Mouse (Mus musculus) ES-E14 (cell line): Measurements from ENCODE around the gene Hoxd11. TPM values are rescaled to one million over a fixed set of nuclear protein-coding genes. Genes with fewer than 3 reads are reported as not detected.

Experiments
- DNase-seq: peaks from one replicate; pipeline ENCODE4 v3.0.0-alpha.2; 2013; ENCODE audit warnings: low read depth, low spot score
- H3K27ac ChIP-seq: 2 replicates; pipeline ENCODE4 v1.5.1; 2012; ENCODE audit warnings: low read depth, mild to moderate bottlenecking, low read length, moderate library complexity, mixed read lengths; ENCODE audit not compliant: poor library complexity, insufficient read depth, severe bottlenecking
- H3K36me3 ChIP-seq: 2 replicates; pipeline ENCODE4 v1.6.1; 2012; ENCODE audit warnings: mild to moderate bottlenecking, low read length, moderate library complexity, mixed read lengths; ENCODE audit not compliant: control insufficient read depth, poor library complexity, insufficient read depth, severe bottlenecking
- H3K4me1 ChIP-seq, 2 experiments: fragments of 150-350 bp in 1 of 2; sonication (generic) in 1 of 2; 2 replicates each; pipeline ENCODE4 v1.6.1; 2012; ENCODE audit warnings: low read length in 2 of 2, mild to moderate bottlenecking in 1 of 2, mixed read lengths in 1 of 2; ENCODE audit not compliant: control insufficient read depth in 2 of 2, insufficient read depth in 2 of 2, poor library complexity in 1 of 2
- H3K4me3 ChIP-seq, 2 experiments: fragments of 150-350 bp in 1 of 2; sonication (generic) in 1 of 2; 2 replicates each; pipeline ENCODE4 v1.5.1; 2012; ENCODE audit warnings: low read length in 2 of 2, low read depth in 1 of 2, mild to moderate bottlenecking in 1 of 2, mixed read lengths in 1 of 2; ENCODE audit not compliant: insufficient read depth in 1 of 2, poor library complexity in 1 of 2, severe bottlenecking in 1 of 2
- H3K9ac ChIP-seq: 2 replicates; pipeline ENCODE4 v1.6.1; 2012; ENCODE audit warnings: low read depth, mild to moderate bottlenecking, low read length, mixed read lengths; ENCODE audit not compliant: poor library complexity, insufficient read depth, severe bottlenecking
- H3K9me3 ChIP-seq: fragments of 150-350 bp; sonication (generic); 2 replicates; pipeline ENCODE4 v1.6.1; 2012; ENCODE audit warnings: low read depth, mild to moderate bottlenecking, low read length; ENCODE audit not compliant: control insufficient read depth, insufficient read depth
- CHD2 ChIP-seq: IDR thresholded peaks from 2 replicates; pipeline ENCODE4 v1.6.1; 2014; ENCODE audit warnings: mild to moderate bottlenecking, low read depth, low read length, inconsistent platforms
- HCFC1 ChIP-seq: IDR thresholded peaks from 2 replicates; pipeline ENCODE4 v1.6.1; 2012; ENCODE audit warnings: low read length, inconsistent platforms, borderline replicate concordance; ENCODE audit not compliant: insufficient read depth
- MAFK ChIP-seq: IDR thresholded peaks from 2 replicates; pipeline ENCODE4 v1.6.1; 2014; ENCODE audit warnings: mild to moderate bottlenecking, low read depth, low read length, inconsistent platforms; ENCODE audit not compliant: insufficient read depth
- ZC3H11A ChIP-seq: IDR thresholded peaks from 2 replicates; pipeline ENCODE4 v1.6.1; 2012; ENCODE audit warnings: low read depth, mild to moderate bottlenecking, inconsistent platforms, low read length, borderline replicate concordance
- ZNF384 ChIP-seq: IDR thresholded peaks from 2 replicates; pipeline ENCODE4 v1.6.1; 2012; ENCODE audit warnings: low read depth, low read length, inconsistent platforms
- in situ Hi-C, 2 experiments: fragments of 600-800 bp; cut with MboI; formaldehyde crosslinking; loops; one replicate each; pipeline ENCODE4 v1.15.1; 2025; ENCODE audit warnings: low sequenced_read_pairs in 2 of 2, inconsistent platforms in 1 of 2; ENCODE audit not compliant: unreplicated experiment in 2 of 2
- total RNA-seq: library from RNA; depleted of rRNA; stranded (reverse); fragments of 300-350 nt; gene quantifications from 2 replicates; pipeline ENCODE4 v1.2.3, GENCODE M21; 2012

Gene Hoxd11
- total RNA-seq, 1 experiment: 0.18 TPM

DNA sequence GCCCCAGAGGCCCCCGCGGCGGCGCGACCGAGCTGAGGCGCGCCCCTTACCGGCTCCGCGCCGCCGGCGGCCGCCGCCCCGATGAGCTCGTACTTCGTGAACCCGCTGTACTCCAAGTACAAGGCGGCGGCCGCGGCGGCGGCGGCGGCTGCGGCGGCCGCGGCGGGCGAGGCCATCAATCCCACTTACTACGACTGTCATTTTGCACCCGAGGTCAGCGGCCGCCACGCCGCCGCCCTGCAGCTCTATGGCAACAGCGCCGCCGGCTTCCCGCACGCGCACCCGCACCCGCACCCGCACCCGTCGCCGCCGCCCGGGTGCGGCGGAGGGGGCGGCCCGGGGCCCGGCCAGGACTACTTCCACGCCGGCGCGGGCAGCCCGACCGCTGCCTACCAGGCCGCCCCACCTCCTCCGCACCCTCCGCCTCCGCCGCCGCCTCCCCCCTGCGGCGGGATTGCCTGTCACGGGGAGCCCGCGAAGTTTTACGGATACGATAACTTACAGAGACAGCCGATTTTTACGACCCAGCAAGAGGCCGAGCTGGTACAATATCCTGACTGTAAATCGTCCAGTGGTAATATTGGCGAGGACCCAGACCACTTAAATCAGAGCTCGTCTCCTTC, 26.2 kb downstream of the Hoxd11 start:
- H3K27ac ChIP-seq: no peak overlapping the region

DNA sequence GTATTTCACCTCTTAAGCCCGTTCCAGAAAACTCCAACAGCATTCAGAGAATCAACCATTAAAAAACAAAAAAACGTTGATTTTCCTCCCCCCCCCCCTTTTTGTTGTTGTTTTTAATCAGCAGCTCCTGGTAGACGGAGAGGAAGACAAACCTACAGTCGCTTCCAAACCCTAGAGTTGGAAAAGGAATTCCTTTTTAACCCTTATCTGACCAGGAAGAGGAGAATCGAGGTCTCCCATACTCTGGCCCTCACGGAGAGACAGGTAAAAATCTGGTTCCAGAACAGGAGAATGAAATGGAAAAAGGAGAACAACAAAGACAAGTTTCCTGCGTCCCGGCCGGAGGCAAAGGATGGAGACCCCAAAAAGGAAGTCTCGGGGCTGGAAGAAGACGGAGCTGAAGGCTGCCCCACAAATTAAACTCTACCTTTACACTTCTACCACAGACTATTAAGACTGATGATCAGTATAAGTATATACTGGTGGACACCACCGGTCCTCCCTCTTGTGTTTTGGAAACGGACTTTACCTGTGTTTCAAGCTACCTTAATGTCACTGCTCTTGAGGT, 27.1 kb downstream of the Hoxd11 start:
- in situ Hi-C loops: loop anchor here (25.0 kb wide), 2 partner anchors 606 to 881 kb away; no protein-coding TSS in a partner anchor
- DNase-seq: no peak
- H3K27ac ChIP-seq: no peak overlapping the region
- no peaks in the 10 kb centered on the region for H3K36me3 ChIP-seq
- TF ChIP-seq HCFC1 (no peak), ZNF384 (no peak), MAFK (no peak), CHD2 (no peak), ZC3H11A (no peak)
- no peaks in the 10 kb centered on the region for H3K9me3 ChIP-seq
- no peak overlapping the region for H3K9ac ChIP-seq
- no peak overlapping the region for H3K4me3 ChIP-seq
- peaks cover 0 to 5% of the 10 kb centered on the region in 2 experiments; a peak in 1 of 4 replicates for H3K4me1 ChIP-seq

More for the DNA sequence above, 26.2 kb downstream of the Hoxd11 start:
- TF ChIP-seq CHD2 (no peak), ZNF384 (no peak), MAFK (no peak), ZC3H11A (no peak), HCFC1 (no peak)
- no peak for DNase-seq
- Histone ChIP-seq H3K36me3 (no peaks in the 10 kb centered on the region), H3K4me1 (peaks cover 0 to 5% of the 10 kb centered on the region in 2 experiments; a peak in 1 of 4 replicates), H3K9ac (peak overlapping the region; percentile 67), H3K9me3 (no peaks in the 10 kb centered on the region), H3K4me3 (peak overlapping the region; percentile 18 to 79)
- in situ Hi-C loops: loop anchor here (25.0 kb wide), 2 partner anchors 607 to 882 kb away; no protein-coding TSS in a partner anchor

DNA sequence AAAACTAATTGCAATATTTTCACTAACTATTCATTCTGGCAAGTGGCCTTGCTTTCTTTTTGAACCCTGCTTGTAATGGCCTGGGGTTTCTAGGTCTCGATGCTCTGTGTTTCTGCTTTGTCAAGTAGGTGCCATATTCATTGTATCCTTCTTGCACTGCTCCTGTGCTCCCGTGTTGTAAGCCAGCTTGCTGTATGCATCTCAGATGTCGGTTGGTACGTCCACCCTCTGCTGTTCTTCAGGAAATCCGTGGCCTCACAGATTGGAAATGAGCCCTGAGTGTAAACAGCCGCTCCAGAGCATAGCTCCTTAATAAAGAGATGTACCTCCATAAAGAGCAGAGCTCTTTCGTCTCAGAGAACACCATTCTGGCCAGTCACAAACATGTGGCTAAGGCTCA, 28.2 kb downstream of the Hoxd11 start:
- H3K27ac ChIP-seq: no peak overlapping the region
- no peak overlapping the region for H3K4me3 ChIP-seq
- no peaks in the 10 kb centered on the region for H3K36me3 ChIP-seq
- DNase-seq: no peak
- no peak for TF ChIP-seq MAFK
- no peak for TF ChIP-seq CHD2
- no peak for TF ChIP-seq ZNF384
- TF ChIP-seq ZC3H11A: no peak
- no peak for TF ChIP-seq HCFC1
- no peak overlapping the region for H3K9ac ChIP-seq
- in situ Hi-C loops: loop anchor here (25.0 kb wide), 2 partner anchors 605 to 880 kb away; no protein-coding TSS in a partner anchor
- peaks cover 0 to 7% of the 10 kb centered on the region in 2 experiments; a peak in 1 of 4 replicates for H3K4me1 ChIP-seq
- no peaks in the 10 kb centered on the region for H3K9me3 ChIP-seq

DNA sequence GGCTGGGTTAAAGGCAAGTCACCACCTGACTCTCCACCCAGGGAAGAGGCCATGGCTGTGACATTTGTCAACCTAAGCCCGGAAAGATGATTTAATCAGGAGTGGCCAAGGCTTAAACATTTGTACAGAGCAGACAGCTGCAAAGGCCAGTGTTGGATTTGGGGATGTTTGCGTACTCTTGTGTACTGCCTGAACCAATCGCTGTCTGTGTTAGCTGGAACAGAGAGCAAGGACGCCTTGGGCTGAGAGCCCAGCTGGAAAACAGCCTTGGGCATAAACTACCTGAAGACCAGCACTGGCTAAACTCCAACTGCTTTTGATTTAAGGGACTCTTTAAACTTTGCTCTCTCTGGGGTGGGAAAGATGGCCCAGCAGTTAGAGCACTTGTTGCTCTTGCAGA, 29.3 kb downstream of the Hoxd11 start:
- no peak for DNase-seq
- Histone ChIP-seq H3K9me3 (no peaks in the 10 kb centered on the region), H3K9ac (no peak overlapping the region), H3K4me1 (peaks cover 0 to 7% of the 10 kb centered on the region in 2 experiments; a peak in 1 of 4 replicates), H3K27ac (no peak overlapping the region), H3K36me3 (no peaks in the 10 kb centered on the region), H3K4me3 (no peak overlapping the region)
- TF ChIP-seq ZC3H11A: no peak
- no peak for TF ChIP-seq ZNF384
- no peak for TF ChIP-seq MAFK
- no peak for TF ChIP-seq HCFC1
- no peak for TF ChIP-seq CHD2
- in situ Hi-C loops: loop anchor here (25.0 kb wide), 2 partner anchors 604 to 879 kb away; no protein-coding TSS in a partner anchor
